Mouse (Mus musculus) lung, adult 2 months (tissue): ENCODE measurements around the gene Hist2h2bb.

Source experiments
- CTCF ChIP-seq: fragments of 200-500 bp; IDR thresholded peaks from 2 replicates; pipeline ENCODE4 v1.5.1; 2011; ENCODE audit warnings: mild to moderate bottlenecking, low read length, control low read depth; ENCODE audit not compliant: insufficient read depth
- POLR2A ChIP-seq: fragments of 200-500 bp; IDR thresholded peaks from 2 replicates; pipeline ENCODE4 v1.6.1; 2011; ENCODE audit warnings: low read depth, mild to moderate bottlenecking, control low read depth, low read length, borderline replicate concordance; ENCODE audit errors: extremely low read depth

- no peak for TF ChIP-seq CTCF
- TF ChIP-seq POLR2A = no peak
Observed at GRCm38 (mm10) chr3:96267541-96267940, 2.0 kb upstream of the Hist2h2bb start.
